Mouse (Mus musculus) liver, embryonic 12.5 days (tissue): ENCODE measurements around the gene Cipc. TPM values are rescaled to one million over a fixed set of nuclear protein-coding genes. Genes with fewer than 3 reads are reported as not detected.
A peak's percentile ranks its signal among the peaks of the same experiment; 100 is the strongest.

ENCODE experiments used
- ATAC-seq: fragments of 200-750 bp; cut with Nextera tagmentation; 2 replicates; pipeline ENCODE4 v1.8.0; 2017; ENCODE audit warnings: moderate number of reproducible peaks, mild to moderate bottlenecking, moderate library complexity
- H3K27ac ChIP-seq: fragments of 300-500 bp; sonication (generic); 2 replicates; pipeline ENCODE4 v1.5.1; 2016; ENCODE audit warnings: mild to moderate bottlenecking
- H3K27me3 ChIP-seq: fragments of 300-500 bp; sonication (generic); replicated peaks from 2 replicates; pipeline ENCODE4 v1.6.1; 2016; ENCODE audit warnings: mild to moderate bottlenecking, moderate library complexity
- H3K36me3 ChIP-seq: fragments of 300-500 bp; sonication (generic); 2 replicates; pipeline ENCODE4 v1.6.1; 2016; ENCODE audit warnings: mild to moderate bottlenecking, moderate library complexity
- H3K4me1 ChIP-seq: fragments of 300-500 bp; sonication (generic); 2 replicates; pipeline ENCODE4 v1.6.1; 2016
- H3K4me2 ChIP-seq: fragments of 300-500 bp; sonication (generic); 2 replicates; pipeline ENCODE4 v1.6.1; 2016; ENCODE audit warnings: mild to moderate bottlenecking, moderate library complexity
- H3K4me3 ChIP-seq: fragments of 300-500 bp; sonication (generic); 2 replicates; pipeline ENCODE4 v1.5.1; 2016; ENCODE audit warnings: mild to moderate bottlenecking, moderate library complexity
- H3K9ac ChIP-seq: fragments of 300-500 bp; sonication (generic); 2 replicates; pipeline ENCODE4 v1.6.1; 2016; ENCODE audit warnings: mild to moderate bottlenecking, moderate library complexity
- H3K9me3 ChIP-seq: fragments of 300-500 bp; sonication (generic); replicated peaks from 2 replicates; pipeline ENCODE4 v1.6.1; 2016; ENCODE audit warnings: mild to moderate bottlenecking, moderate library complexity
- WGBS: fragments of 180-500 bp; shearing (Covaris S2); methylation state at CpG from one replicate; pipeline ENCODE4 v1.1.7; 2016; ENCODE audit not compliant: insufficient replicate concordance; 5-methylcytosine and 5-hydroxymethylcytosine counted together
- polyA plus RNA-seq: library from polyadenylated mRNA; unstranded; fragments of >200 nt; fragmentation: Nextera tagmentation; extraction: Ambion mirVana; gene quantifications from 2 replicates; pipeline ENCODE4 v1.2.1, GENCODE M21; 2016

The Cipc gene
- polyA plus RNA-seq, 1 experiment from 2014 or later = 18.0 TPM

DNA sequence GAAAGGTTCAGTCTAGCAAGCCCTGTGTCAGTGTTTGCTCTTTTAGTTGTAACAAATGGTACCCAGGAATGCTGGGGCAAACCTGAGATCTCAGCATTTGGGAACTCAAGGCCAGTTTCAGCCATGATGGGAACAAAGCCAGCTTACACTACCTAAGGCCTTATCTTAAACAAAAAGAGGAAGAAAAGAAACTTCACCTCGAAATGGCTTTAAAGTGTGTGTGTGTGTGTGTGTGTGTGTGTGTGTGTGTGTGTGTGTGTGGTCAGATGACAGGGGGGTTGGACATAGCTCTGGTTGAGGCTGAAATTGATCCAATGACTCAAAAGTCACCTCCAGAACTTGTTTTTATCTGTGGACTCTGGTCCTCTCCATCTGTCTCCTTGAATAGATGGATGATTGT lies 12.1 kb upstream of the Cipc start:
- no peak for ATAC-seq
- no peaks in the 10 kb centered on the region; the same call in 1 of the 2 replicates for H3K27me3 ChIP-seq
- H3K9ac ChIP-seq = no peak overlapping the region
- no peaks in the 10 kb centered on the region for H3K4me1 ChIP-seq
- no peak overlapping the region for H3K4me2 ChIP-seq
- no peaks in the 10 kb centered on the region for H3K9me3 ChIP-seq
- H3K4me3 ChIP-seq = no peak overlapping the region
- H3K36me3 ChIP-seq = no peaks in the 10 kb centered on the region
- 17% methylated on average over 1 of the region's 1 CpGs for WGBS
- no peak overlapping the region for H3K27ac ChIP-seq

DNA sequence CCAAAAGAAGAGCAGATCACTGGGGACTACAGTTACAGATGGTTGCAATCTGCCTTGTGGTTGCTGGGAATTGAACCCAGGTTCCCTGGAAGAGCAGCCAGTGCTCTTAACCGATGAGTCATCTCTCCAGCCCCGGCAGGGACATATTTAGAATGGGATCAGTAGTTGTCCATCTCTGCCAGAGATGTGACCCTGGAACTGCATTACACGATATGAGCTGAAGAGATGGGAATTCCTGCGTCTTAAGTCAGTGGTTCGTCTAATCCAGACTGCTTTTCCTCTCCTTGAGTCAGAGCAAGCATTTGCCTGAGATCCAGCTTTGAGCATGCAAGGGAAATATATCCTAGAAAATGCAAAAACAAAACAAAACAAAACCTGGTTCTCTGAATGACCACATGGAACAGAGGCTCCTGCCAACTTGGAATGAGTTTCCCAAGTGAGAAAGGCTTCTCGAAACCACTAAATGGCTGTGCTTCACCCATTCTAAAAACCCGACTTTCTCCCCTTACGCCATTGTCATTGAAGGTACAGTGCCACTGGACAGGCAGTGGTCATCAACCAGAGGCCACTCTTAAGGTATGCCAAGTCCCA lies 11.1 kb upstream of the Cipc start:
- Histone ChIP-seq H3K36me3 (no peaks in the 10 kb centered on the region), H3K9ac (no peak overlapping the region), H3K4me2 (no peak overlapping the region), H3K4me3 (no peak overlapping the region), H3K27me3 (no peaks in the 10 kb centered on the region; the same call in 1 of the 2 replicates), H3K27ac (no peak overlapping the region), H3K9me3 (no peaks in the 10 kb centered on the region), H3K4me1 (no peaks in the 10 kb centered on the region)
- 63% methylated on average over 8 of the region's 8 CpGs for WGBS
- ATAC-seq = no peak

DNA sequence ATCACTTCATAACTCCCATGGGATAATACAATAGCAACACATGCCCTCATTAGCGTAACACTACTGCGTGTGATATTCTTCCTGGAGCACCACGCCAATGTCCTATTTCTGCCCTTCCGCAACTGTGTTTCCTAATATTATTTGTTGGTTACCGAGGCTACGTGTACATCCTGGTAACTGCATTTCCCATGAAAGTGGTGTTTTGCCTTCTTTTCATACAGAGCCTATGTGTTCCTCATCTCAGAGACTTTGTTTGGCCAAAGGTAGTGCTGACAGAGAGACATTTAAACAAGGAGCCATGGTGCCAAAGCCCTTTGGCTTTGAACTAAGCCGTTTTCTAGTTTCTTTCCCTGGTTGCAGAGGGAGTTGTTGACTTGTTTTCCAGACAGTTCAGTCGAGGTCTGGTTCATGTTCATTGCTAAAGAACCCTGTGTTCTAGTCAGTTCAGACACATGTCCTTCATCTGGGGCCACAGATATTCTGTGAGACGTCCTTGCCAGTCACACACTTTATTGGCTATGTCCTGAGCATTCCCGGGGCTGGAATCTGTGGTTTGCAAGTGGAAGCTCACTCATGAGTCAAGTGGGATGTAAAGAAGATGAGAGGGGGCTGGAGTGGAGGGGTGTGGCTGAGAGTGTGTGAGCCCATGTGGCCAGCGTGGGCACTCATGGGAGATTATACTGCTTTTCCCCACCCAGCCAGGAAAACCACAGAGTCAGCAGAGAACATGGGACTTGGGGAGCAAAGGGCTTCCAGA lies 10.1 kb upstream of the Cipc start:
- Histone ChIP-seq H3K27ac (no peak overlapping the region), H3K4me2 (no peak overlapping the region), H3K36me3 (no peaks in the 10 kb centered on the region), H3K27me3 (peaks cover 1% of the 10 kb centered on the region; the same call in 1 of the 2 replicates), H3K4me1 (no peaks in the 10 kb centered on the region), H3K9ac (no peak overlapping the region), H3K4me3 (no peak overlapping the region), H3K9me3 (no peaks in the 10 kb centered on the region)
- 64% methylated on average over 11 of the region's 11 CpGs for WGBS
- ATAC-seq = no peak

DNA sequence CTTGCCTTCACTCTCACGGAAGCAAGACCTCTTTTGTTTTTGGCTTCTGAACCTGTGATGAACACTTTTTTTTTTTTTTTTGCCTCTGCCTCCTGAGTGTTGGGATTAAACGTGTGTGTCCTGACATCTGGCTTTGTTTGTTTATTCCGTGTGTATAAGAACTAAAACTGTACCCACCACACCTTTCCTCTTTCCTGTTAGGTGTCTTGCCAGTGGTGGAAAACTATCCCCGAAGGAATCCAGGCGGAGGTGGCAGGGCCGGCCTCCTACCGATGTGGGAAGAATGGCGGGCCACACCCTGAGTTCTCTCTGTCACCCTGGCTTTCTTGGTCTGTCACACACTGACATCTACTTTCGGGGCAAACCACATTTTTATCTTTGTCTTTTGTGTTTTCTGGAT lies 8.3 kb upstream of the Cipc start:
- Histone ChIP-seq H3K4me1 (no peaks in the 10 kb centered on the region), H3K9ac (no peak overlapping the region), H3K9me3 (no peaks in the 10 kb centered on the region), H3K36me3 (no peaks in the 10 kb centered on the region), H3K27ac (no peak overlapping the region), H3K27me3 (peaks cover 10% of the 10 kb centered on the region; the same call in 1 of the 2 replicates), H3K4me3 (no peak overlapping the region), H3K4me2 (no peak overlapping the region)
- WGBS = 51% methylated on average over 9 of the region's 9 CpGs
- ATAC-seq = no peak

DNA sequence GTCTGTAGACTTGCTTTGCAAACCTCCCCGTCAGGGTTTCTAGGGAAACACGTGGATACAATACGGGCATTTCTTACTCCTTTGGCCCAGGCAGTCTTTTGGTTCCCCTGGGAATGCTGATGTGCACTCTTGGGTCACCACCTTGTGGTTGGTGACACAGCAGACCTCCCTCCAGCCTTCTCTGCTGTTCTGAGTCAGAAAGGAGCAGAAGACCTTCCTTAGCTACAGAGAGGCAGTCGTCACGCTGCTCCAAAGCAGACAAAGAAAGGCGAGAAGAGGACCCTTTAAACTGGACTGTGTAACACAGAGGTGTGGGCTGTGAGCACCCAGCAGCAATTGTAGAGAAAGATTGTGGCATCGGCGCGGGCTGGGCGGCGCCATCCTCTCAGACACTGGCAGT lies 5.7 kb upstream of the Cipc start:
- Histone ChIP-seq H3K4me1 (peaks cover 10% of the 10 kb centered on the region; the same call in 1 of the 2 replicates), H3K27ac (no peak overlapping the region), H3K4me2 (no peak overlapping the region), H3K27me3 (peaks cover 15% of the 10 kb centered on the region; the same call in 1 of the 2 replicates), H3K4me3 (no peak overlapping the region), H3K9ac (no peak overlapping the region), H3K9me3 (no peaks in the 10 kb centered on the region), H3K36me3 (no peaks in the 10 kb centered on the region)
- WGBS = 54% methylated on average over 11 of the region's 11 CpGs
- ATAC-seq = no peak

DNA sequence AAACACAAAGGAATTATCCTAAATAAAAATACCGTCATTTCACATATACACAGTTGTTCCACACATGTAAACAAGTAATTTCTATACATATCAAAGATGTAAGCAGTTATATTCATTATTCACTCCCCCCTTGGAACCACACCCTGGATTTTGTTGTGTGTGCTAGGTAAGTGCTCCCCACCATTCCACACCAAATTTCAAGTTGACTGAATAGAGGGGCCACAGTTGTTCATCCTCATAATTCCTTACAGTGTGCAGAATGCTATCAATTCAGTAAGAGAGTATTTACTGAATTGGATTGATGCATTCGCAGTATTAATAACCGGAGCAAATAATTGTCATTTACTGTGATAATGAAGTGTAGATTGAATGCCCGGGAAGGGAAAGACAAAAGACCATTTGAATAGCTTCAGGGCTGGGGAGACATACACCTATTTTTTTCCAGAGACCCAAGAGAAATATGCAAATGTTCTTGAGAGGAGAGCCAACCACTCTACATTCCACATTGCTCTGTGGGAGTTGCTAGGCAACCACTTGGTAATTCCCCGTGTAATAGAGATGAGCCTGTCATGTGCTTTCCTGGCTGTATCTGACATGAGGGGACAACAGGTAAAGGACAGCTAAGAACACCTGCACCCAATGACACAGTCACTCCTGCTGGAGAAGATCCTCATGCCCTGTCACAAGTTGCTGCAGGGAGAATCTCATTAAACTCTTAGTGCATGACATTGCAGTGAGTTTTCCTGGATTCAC lies 4.9 kb upstream of the Cipc start:
- H3K4me1 ChIP-seq = peaks cover 11% of the 10 kb centered on the region; the same call in 1 of the 2 replicates
- H3K4me3 ChIP-seq = no peak overlapping the region
- no peak overlapping the region for H3K4me2 ChIP-seq
- H3K27me3 ChIP-seq = peaks cover 15% of the 10 kb centered on the region; the same call in 1 of the 2 replicates
- H3K9me3 ChIP-seq = no peaks in the 10 kb centered on the region
- no peak overlapping the region for H3K27ac ChIP-seq
- no peaks in the 10 kb centered on the region for H3K36me3 ChIP-seq
- ATAC-seq = no peak
- H3K9ac ChIP-seq = no peak overlapping the region
- 54% methylated on average over 5 of the region's 5 CpGs for WGBS

DNA sequence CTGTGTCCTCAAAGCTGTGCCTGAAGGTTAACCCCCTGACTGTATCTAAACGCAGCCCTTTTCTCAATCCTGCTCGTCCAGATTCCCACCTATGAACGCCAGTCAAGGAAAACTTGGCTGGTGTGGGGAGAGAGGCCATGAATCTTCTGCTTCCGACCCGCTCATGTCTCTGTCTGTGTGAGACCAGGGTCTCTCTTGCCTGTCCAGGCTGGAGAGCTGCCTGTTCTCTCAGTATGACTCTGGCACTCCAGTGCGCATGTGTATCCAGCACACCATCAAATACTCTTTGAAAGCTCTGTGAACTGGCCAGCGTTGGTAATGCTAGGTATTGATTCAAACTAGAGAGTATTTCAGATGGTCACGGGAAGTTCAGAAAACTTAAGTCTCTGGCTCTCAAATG lies 3.4 kb upstream of the Cipc start:
- Histone ChIP-seq H3K9me3 (no peaks in the 10 kb centered on the region), H3K4me2 (no peak overlapping the region), H3K4me3 (no peak overlapping the region), H3K36me3 (no peaks in the 10 kb centered on the region), H3K9ac (no peak overlapping the region), H3K4me1 (peaks cover 19% of the 10 kb centered on the region), H3K27me3 (peaks cover 15% of the 10 kb centered on the region; the same call in 1 of the 2 replicates), H3K27ac (no peak overlapping the region)
- 66% methylated on average over 8 of the region's 8 CpGs for WGBS
- ATAC-seq = no peak

DNA sequence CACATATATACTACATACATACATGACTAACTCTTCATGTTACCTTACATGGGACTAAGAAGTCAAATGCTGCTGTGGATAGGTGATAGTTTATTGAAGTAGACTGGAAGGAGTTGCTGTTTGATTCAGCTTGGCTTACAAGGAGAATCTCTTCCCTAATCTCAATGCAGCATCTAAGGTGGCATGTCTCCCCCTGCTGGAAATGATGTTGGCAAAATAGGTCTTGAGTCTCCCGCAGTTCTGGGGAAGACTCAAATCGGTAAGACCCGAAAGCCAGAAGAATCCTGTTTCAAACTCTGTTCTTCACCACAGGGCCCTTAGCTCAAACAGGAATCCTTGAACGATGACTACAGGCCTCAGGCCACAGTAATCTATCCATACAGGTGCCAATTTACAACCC lies 1.7 kb upstream of the Cipc start:
- Histone ChIP-seq H3K36me3 (no peaks in the 10 kb centered on the region), H3K9ac (no peak overlapping the region), H3K4me3 (no peak overlapping the region), H3K9me3 (no peaks in the 10 kb centered on the region), H3K27ac (no peak overlapping the region), H3K27me3 (peaks cover 15% of the 10 kb centered on the region; the same call in 1 of the 2 replicates), H3K4me2 (no peak overlapping the region), H3K4me1 (peaks cover 35% of the 10 kb centered on the region)
- WGBS = 14% methylated on average over 4 of the region's 4 CpGs
- ATAC-seq = no peak

DNA sequence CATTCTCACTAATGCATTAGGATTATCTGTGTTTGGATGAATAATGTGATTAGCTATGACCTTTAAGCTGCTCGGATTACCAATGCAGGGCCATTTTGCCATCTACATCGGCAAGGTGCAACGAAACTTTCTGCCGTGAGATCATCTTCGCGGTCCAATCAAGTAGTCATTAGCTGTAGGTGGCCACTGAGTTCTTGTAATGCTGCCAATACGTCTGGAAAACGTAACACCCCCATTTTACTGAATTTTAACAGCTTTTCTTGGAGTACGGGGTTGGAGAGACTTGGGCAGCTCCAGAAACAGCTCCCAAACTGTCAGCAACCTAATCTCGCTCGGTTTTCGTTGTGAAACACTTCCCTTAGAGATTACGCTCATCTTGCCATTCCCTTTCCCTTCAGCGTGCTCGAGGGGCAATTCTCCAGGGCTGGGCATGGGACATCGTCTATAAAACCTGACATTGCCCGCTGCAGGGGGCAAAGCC lies 502 bp upstream of the Cipc start:
- H3K9me3 ChIP-seq = no peaks in the 10 kb centered on the region
- H3K4me1 ChIP-seq = peaks cover 47% of the 10 kb centered on the region
- peaks cover 15% of the 10 kb centered on the region; the same call in 1 of the 2 replicates for H3K27me3 ChIP-seq
- peak overlapping the region; percentile 90 for H3K9ac ChIP-seq
- peak overlapping the region; percentile 99 for H3K27ac ChIP-seq
- no peak for ATAC-seq
- H3K4me2 ChIP-seq = peak overlapping the region; percentile 92
- H3K36me3 ChIP-seq = no peaks in the 10 kb centered on the region
- peak overlapping the region; percentile 83 for H3K4me3 ChIP-seq
- 1% methylated on average over 17 of the region's 17 CpGs for WGBS

DNA sequence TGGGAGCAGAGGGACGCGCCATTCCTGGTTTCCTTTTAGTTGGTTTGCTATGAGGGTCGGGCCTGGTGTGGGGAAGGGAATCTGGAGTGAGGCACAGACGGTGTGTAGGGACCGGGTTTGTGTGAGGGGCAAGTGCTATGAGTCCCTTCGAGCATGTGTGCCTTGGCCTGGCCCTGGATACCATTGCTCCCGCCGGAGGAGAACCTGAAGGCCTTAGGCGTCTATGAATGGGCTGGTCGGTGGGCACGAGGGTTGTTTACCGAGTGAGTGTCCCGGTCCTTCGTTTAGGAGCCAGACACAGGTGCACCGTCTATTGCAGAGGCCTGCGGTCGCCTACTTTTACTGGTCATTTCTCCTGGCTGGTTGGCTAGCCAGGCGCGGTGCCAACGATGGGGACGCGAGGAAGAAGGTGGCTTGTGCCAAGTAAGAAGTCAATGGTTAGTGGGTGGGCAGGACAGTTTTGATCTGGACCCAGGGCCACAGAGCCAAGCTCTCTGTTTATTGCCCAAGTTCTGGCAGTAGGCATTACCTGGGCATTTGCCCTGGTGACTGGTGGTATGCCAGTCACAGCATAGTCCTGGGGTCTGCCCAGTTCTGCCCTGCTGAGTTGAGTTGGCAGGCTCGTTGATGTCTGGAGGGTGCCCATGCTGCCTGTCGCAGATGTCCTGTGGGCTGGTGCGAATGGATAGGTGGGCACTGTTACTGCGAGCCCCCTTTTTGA lies 998 bp downstream of the Cipc start:
- Histone ChIP-seq H3K9me3 (no peaks in the 10 kb centered on the region), H3K4me2 (peak overlapping the region; percentile 92), H3K27me3 (0 out of 2 replicates have a peak, but pooled peaks cover 5% of the 10 kb centered on the region), H3K27ac (peak overlapping the region; percentile 99), H3K4me3 (peak overlapping the region; percentile 83), H3K4me1 (peaks cover 47% of the 10 kb centered on the region), H3K9ac (peak overlapping the region; percentile 90), H3K36me3 (peaks cover 10% of the 10 kb centered on the region)
- ATAC-seq = peak; percentile 23
- WGBS = 14% methylated on average over 26 of the region's 26 CpGs

DNA sequence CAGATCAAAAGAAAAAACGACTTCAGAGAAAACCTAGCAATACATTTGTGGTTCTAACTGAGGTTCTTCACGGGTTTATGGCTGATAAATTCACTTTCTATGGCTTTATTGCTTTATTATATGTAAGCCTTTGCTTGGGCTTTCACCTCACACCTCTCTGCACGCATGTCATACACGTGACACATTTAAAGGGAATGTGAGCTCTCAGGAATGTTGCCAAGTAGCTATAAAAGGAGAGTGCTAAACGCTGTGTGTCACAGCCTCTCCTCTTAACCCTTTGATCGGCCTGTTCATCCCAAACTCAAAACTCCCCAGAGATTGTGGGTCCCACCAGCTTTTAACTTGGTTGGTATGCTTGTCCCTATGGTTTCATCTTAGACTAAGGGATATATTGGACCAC lies 1.8 kb downstream of the Cipc start:
- 0 out of 2 replicates have a peak, but pooled peaks cover 5% of the 10 kb centered on the region for H3K27me3 ChIP-seq
- H3K4me3 ChIP-seq = peak overlapping the region; percentile 83
- H3K4me1 ChIP-seq = peaks cover 47% of the 10 kb centered on the region
- peak overlapping the region; percentile 92 for H3K4me2 ChIP-seq
- WGBS = 64% methylated on average over 6 of the region's 6 CpGs
- peaks cover 18% of the 10 kb centered on the region for H3K36me3 ChIP-seq
- H3K9ac ChIP-seq = peak overlapping the region; percentile 90
- H3K27ac ChIP-seq = no peak overlapping the region
- no peak for ATAC-seq
- H3K9me3 ChIP-seq = no peaks in the 10 kb centered on the region
